ENCODE assay signal across 8 mouse cellular contexts in genomic region chr11:98781851-98782512, GRCm38 (mm10). TPM values are rescaled to one million over a fixed set of nuclear protein-coding genes. Genes with fewer than 3 reads are reported as not detected.
DNase-seq lines count a peak whose midpoint lies in the region; ATAC-seq and TF ChIP-seq lines count a peak whose summit lies in the region.

No protein-coding gene starts in this region.

- ATAC-seq in midbrain, embryonic 16.5 days, result no peak
- no peak; the same call in 1 of the 2 replicates for ATAC-seq in forebrain, embryonic 12.5 days (ENCODE audit: low FRiP score)
- no peak; the same call in 1 of the 2 replicates for ATAC-seq in stomach, postnatal 0 days (ENCODE audit: low FRiP score, low TSS enrichment)
- no peak for ATAC-seq in granulocyte monocyte progenitor cell, adult 5-6 weeks (replicated peaks; ENCODE audit: poor library complexity, severe bottlenecking)

- no peak overlapping the region for H3K9ac ChIP-seq in midbrain, embryonic 16.5 days (ENCODE audit: low read depth, low read length)
- no peak overlapping the region for H3K9ac ChIP-seq in forebrain, embryonic 12.5 days
- H3K9ac ChIP-seq in stomach, postnatal 0 days (ENCODE audit: low read length), result peak overlapping the region; percentile 31; the same call in 1 of the 2 replicates

- H3K4me2 ChIP-seq in midbrain, embryonic 16.5 days (ENCODE audit: low read length), result no peak overlapping the region; the same call in 1 of the 2 replicates
- H3K4me2 ChIP-seq in forebrain, embryonic 12.5 days, result peak overlapping the region; percentile 45
- peak overlapping the region; percentile 5; the same call in 1 of the 2 replicates for H3K4me2 ChIP-seq in stomach, postnatal 0 days (replicated peaks; ENCODE audit: low read depth)

- no peaks in the 10 kb centered on the region for H3K9me3 ChIP-seq in midbrain, embryonic 10.5 days (replicated peaks)
- no peaks in the 10 kb centered on the region for H3K9me3 ChIP-seq in midbrain, embryonic 16.5 days (replicated peaks; ENCODE audit: control insufficient read depth, low read length, poor library complexity, severe bottlenecking)
- no peaks in the 10 kb centered on the region for H3K9me3 ChIP-seq in forebrain, embryonic 12.5 days
- H3K9me3 ChIP-seq in stomach, postnatal 0 days (ENCODE audit: control insufficient read depth, low read length), result no peaks in the 10 kb centered on the region

- peaks cover 19% of the 10 kb centered on the region for H3K27me3 ChIP-seq in midbrain, embryonic 10.5 days (ENCODE audit: low read depth, poor library complexity, severe bottlenecking)
- H3K27me3 ChIP-seq in midbrain, embryonic 16.5 days (ENCODE audit: control insufficient read depth, insufficient read depth, low read depth, low read length), result no peaks in the 10 kb centered on the region
- no peaks in the 10 kb centered on the region for H3K27me3 ChIP-seq in forebrain, embryonic 12.5 days
- H3K27me3 ChIP-seq in stomach, postnatal 0 days (ENCODE audit: control insufficient read depth, insufficient read depth, low read length), result no peaks in the 10 kb centered on the region

- H3K4me3 ChIP-seq in midbrain, embryonic 10.5 days, result peak overlapping the region; percentile 43
- H3K4me3 ChIP-seq in midbrain, embryonic 16.5 days (ENCODE audit: low read depth, low read length), result no peak overlapping the region
- H3K4me3 ChIP-seq in forebrain, embryonic 12.5 days (replicated peaks), result no peak overlapping the region
- no peak overlapping the region for H3K4me3 ChIP-seq in stomach, postnatal 0 days (ENCODE audit: low read depth, low read length)

- intact Hi-C loops in heart, postnatal 10 days (cut with DNase I), result no loop called here

- no peak for TF ChIP-seq EP300 in stomach, postnatal 0 days (optimal IDR thresholded peaks at IDR 0.05)

- TF ChIP-seq CTCF in stomach, postnatal 0 days (IDR thresholded peaks at IDR 0.05; ENCODE audit: low read depth), result no peak

- 13% methylated on average over 14 of the region's 14 CpGs for WGBS in midbrain, embryonic 10.5 days
- 15% methylated on average over 11 of the region's 14 CpGs for WGBS in midbrain, embryonic 16.5 days
- WGBS in forebrain, embryonic 12.5 days, result 15% methylated on average over 13 of the region's 14 CpGs
- WGBS in stomach, postnatal 0 days, result 29% methylated on average over 12 of the region's 14 CpGs

- DNase-seq in midbrain, embryonic 10.5 days (ENCODE audit: low spot score), result peak; percentile 41
- peak; percentile 79 to 83 for DNase-seq in heart, postnatal 10 days
- peak; percentile 65 to 80 for DNase-seq in kidney, postnatal 4 days
- peak; percentile 56 to 68 for DNase-seq in lung, postnatal 4 days
- no peak for DNase-seq in stomach, postnatal 0 days (ENCODE audit: low spot score)

- peak overlapping the region; percentile 89 for H3K27ac ChIP-seq in midbrain, embryonic 10.5 days (replicated peaks)
- no peak overlapping the region; the same call in 1 of the 2 replicates for H3K27ac ChIP-seq in midbrain, embryonic 16.5 days (ENCODE audit: low read length)
- peak overlapping the region; percentile 86 for H3K27ac ChIP-seq in forebrain, embryonic 12.5 days
- peak overlapping the region; percentile 97 for H3K27ac ChIP-seq in stomach, postnatal 0 days (replicated peaks)

- H3K4me1 ChIP-seq in midbrain, embryonic 10.5 days, result peaks cover 70% of the 10 kb centered on the region
- H3K4me1 ChIP-seq in midbrain, embryonic 16.5 days (ENCODE audit: control insufficient read depth, insufficient read depth, low read length), result peaks cover 25% of the 10 kb centered on the region
- peaks cover 57% of the 10 kb centered on the region for H3K4me1 ChIP-seq in forebrain, embryonic 12.5 days
- peaks cover 26% of the 10 kb centered on the region for H3K4me1 ChIP-seq in stomach, postnatal 0 days (replicated peaks; ENCODE audit: control insufficient read depth, insufficient read depth)

- H3K36me3 ChIP-seq in midbrain, embryonic 10.5 days, result no peaks in the 10 kb centered on the region
- H3K36me3 ChIP-seq in midbrain, embryonic 16.5 days (ENCODE audit: control insufficient read depth, insufficient read depth, low read length), result no peaks in the 10 kb centered on the region
- H3K36me3 ChIP-seq in forebrain, embryonic 12.5 days (replicated peaks), result no peaks in the 10 kb centered on the region
- no peaks in the 10 kb centered on the region for H3K36me3 ChIP-seq in stomach, postnatal 0 days (ENCODE audit: control insufficient read depth, insufficient read depth, low read length)

RNA-seq across cellular contexts. Expression of gene Nr1d1, which starts 6.8 kb away (rescaled TPM):
- 1.4 TPM in 2 replicates for polyA plus RNA-seq in midbrain, embryonic 10.5 days (2016; fragmentation: Nextera tagmentation; extraction: Ambion mirVana)
- polyA plus RNA-seq in midbrain, embryonic 16.5 days (2015; fragmentation: Nextera tagmentation; extraction: Ambion mirVana), result 3.5 and 5.2 TPM in 2 replicates
- 2.1 and 2.2 TPM in 2 replicates for polyA plus RNA-seq in forebrain, embryonic 12.5 days (2016; fragmentation: Nextera tagmentation; extraction: Ambion mirVana)
- total RNA-seq in heart, postnatal 10 days (2021), result 10 to 100 TPM; 31.1 to 32.7 TPM
- polyA plus RNA-seq in stomach, postnatal 0 days (2015; fragmentation: Nextera tagmentation; extraction: Ambion mirVana), result 7.5 and 7.9 TPM in 2 replicates
- total RNA-seq in granulocyte monocyte progenitor cell, adult 5-6 weeks (2014; fragmentation: Nextera tagmentation), result 2.3 and 2.8 TPM in 2 replicates
- 1.2 TPM in 1 of 2 replicates, not detected in the other for total RNA-seq in granulocyte monocyte progenitor cell, adult 5-6 weeks (2017)

RNA-seq across cellular contexts. Expression of gene Msl1, which starts 13.3 kb away (rescaled TPM):
- 22.9 and 24.3 TPM in 2 replicates for polyA plus RNA-seq in midbrain, embryonic 10.5 days (2016; fragmentation: Nextera tagmentation; extraction: Ambion mirVana)
- 29.2 and 33.2 TPM in 2 replicates for polyA plus RNA-seq in midbrain, embryonic 16.5 days (2015; fragmentation: Nextera tagmentation; extraction: Ambion mirVana)
- polyA plus RNA-seq in forebrain, embryonic 12.5 days (2016; fragmentation: Nextera tagmentation; extraction: Ambion mirVana), result 39.3 and 39.9 TPM in 2 replicates
- total RNA-seq in heart, postnatal 10 days (2021), result 10 to 100 TPM; 70.3 to 83.4 TPM
- 11.3 and 13.8 TPM in 2 replicates for polyA plus RNA-seq in stomach, postnatal 0 days (2015; fragmentation: Nextera tagmentation; extraction: Ambion mirVana)
- total RNA-seq in granulocyte monocyte progenitor cell, adult 5-6 weeks (2014; fragmentation: Nextera tagmentation), result 72.7 and 75.0 TPM in 2 replicates
- 59.8 and 70.1 TPM in 2 replicates for total RNA-seq in granulocyte monocyte progenitor cell, adult 5-6 weeks (2017)

RNA-seq across cellular contexts. Expression of gene Casc3, which starts 22.7 kb away (rescaled TPM):
- 49.0 and 55.7 TPM in 2 replicates for polyA plus RNA-seq in midbrain, embryonic 10.5 days (2016; fragmentation: Nextera tagmentation; extraction: Ambion mirVana)
- 47.0 and 51.7 TPM in 2 replicates for polyA plus RNA-seq in midbrain, embryonic 16.5 days (2015; fragmentation: Nextera tagmentation; extraction: Ambion mirVana)
- polyA plus RNA-seq in forebrain, embryonic 12.5 days (2016; fragmentation: Nextera tagmentation; extraction: Ambion mirVana), result 63.2 and 67.4 TPM in 2 replicates
- 10 to 100 TPM; 29.0 to 29.7 TPM for total RNA-seq in heart, postnatal 10 days (2021)
- 12.4 and 14.8 TPM in 2 replicates for polyA plus RNA-seq in stomach, postnatal 0 days (2015; fragmentation: Nextera tagmentation; extraction: Ambion mirVana)
- 46.1 and 46.7 TPM in 2 replicates for total RNA-seq in granulocyte monocyte progenitor cell, adult 5-6 weeks (2014; fragmentation: Nextera tagmentation)
- total RNA-seq in granulocyte monocyte progenitor cell, adult 5-6 weeks (2017), result 13.6 and 31.8 TPM in 2 replicates

RNA-seq across cellular contexts. Expression of gene Thra, which starts 41.5 kb away (rescaled TPM):
- 9.5 and 15.6 TPM in 2 replicates for polyA plus RNA-seq in midbrain, embryonic 10.5 days (2016; fragmentation: Nextera tagmentation; extraction: Ambion mirVana)
- polyA plus RNA-seq in midbrain, embryonic 16.5 days (2015; fragmentation: Nextera tagmentation; extraction: Ambion mirVana), result 139 and 149 TPM in 2 replicates
- 53.4 and 59.8 TPM in 2 replicates for polyA plus RNA-seq in forebrain, embryonic 12.5 days (2016; fragmentation: Nextera tagmentation; extraction: Ambion mirVana)
- total RNA-seq in heart, postnatal 10 days (2021), result 100 to 1,000 TPM; 172 to 190 TPM
- 24.0 and 24.5 TPM in 2 replicates for polyA plus RNA-seq in stomach, postnatal 0 days (2015; fragmentation: Nextera tagmentation; extraction: Ambion mirVana)
- 39.3 and 39.5 TPM in 2 replicates for total RNA-seq in granulocyte monocyte progenitor cell, adult 5-6 weeks (2014; fragmentation: Nextera tagmentation)
- total RNA-seq in granulocyte monocyte progenitor cell, adult 5-6 weeks (2017), result 23.0 and 24.2 TPM in 2 replicates

RNA-seq across cellular contexts. Expression of gene Med24, which starts 52.7 kb away (rescaled TPM):
- 74.1 and 82.2 TPM in 2 replicates for polyA plus RNA-seq in midbrain, embryonic 10.5 days (2016; fragmentation: Nextera tagmentation; extraction: Ambion mirVana)
- 75.1 and 77.5 TPM in 2 replicates for polyA plus RNA-seq in midbrain, embryonic 16.5 days (2015; fragmentation: Nextera tagmentation; extraction: Ambion mirVana)
- 88.1 and 95.0 TPM in 2 replicates for polyA plus RNA-seq in forebrain, embryonic 12.5 days (2016; fragmentation: Nextera tagmentation; extraction: Ambion mirVana)
- total RNA-seq in heart, postnatal 10 days (2021), result 10 to 100 TPM; 44.9 to 52.1 TPM
- 16.5 and 18.7 TPM in 2 replicates for polyA plus RNA-seq in stomach, postnatal 0 days (2015; fragmentation: Nextera tagmentation; extraction: Ambion mirVana)
- total RNA-seq in granulocyte monocyte progenitor cell, adult 5-6 weeks (2014; fragmentation: Nextera tagmentation), result 57.3 and 68.2 TPM in 2 replicates
- total RNA-seq in granulocyte monocyte progenitor cell, adult 5-6 weeks (2017), result 37.6 and 42.6 TPM in 2 replicates
